Mouse (Mus musculus) testis, adult 2 months (tissue): ENCODE results near the gene Bpifb1.

ENCODE experiments used
- CTCF ChIP-seq: fragments of 200-500 bp; IDR thresholded peaks from 2 replicates; pipeline ENCODE4 v1.5.1; 2012; ENCODE audit warnings: low read depth, mild to moderate bottlenecking, inconsistent platforms, low read length, moderate library complexity; ENCODE audit not compliant: control insufficient read depth, insufficient read depth, insufficient replicate concordance
- POLR2A ChIP-seq: fragments of 200-500 bp; IDR thresholded peaks from 2 replicates; pipeline ENCODE4 v1.6.1; 2012; ENCODE audit warnings: low read depth, mild to moderate bottlenecking, inconsistent platforms, low read length, moderate library complexity; ENCODE audit not compliant: control insufficient read depth

GRCm38 (mm10) chr2:154219950-154220349 lies 29.3 kb downstream of the Bpifb1 start:
- TF ChIP-seq CTCF, result no peak
- no peak for TF ChIP-seq POLR2A
